Mouse (Mus musculus) liver, adult 2 months (tissue): Measurements from ENCODE around the gene Auts2. TPM values are rescaled to one million over a fixed set of nuclear protein-coding genes. Genes with fewer than 3 reads are reported as not detected.

Source experiments
- DNase-seq: peaks from one replicate; pipeline ENCODE4 v3.0.0-alpha.2; 2011; ENCODE audit warnings: low read depth, low spot score; ENCODE audit errors: extremely low read depth
- H3K27ac ChIP-seq: fragments of 200-500 bp; replicated peaks from 2 replicates; pipeline ENCODE4 v1.5.1; 2012; ENCODE audit warnings: low read depth, mild to moderate bottlenecking, control low read depth, inconsistent platforms, low read length; ENCODE audit not compliant: insufficient read depth
- H3K27me3 ChIP-seq: fragments of 200-500 bp; 2 replicates; pipeline ENCODE4 v1.6.1; 2012; ENCODE audit warnings: mild to moderate bottlenecking, moderate library complexity, low read length, inconsistent platforms; ENCODE audit not compliant: control insufficient read depth, insufficient read depth
- H3K36me3 ChIP-seq: fragments of 200-500 bp; 2 replicates; pipeline ENCODE4 v1.6.1; 2012; ENCODE audit warnings: low read length, inconsistent platforms; ENCODE audit not compliant: control insufficient read depth, insufficient read depth
- H3K4me1 ChIP-seq: fragments of 200-500 bp; 2 replicates; pipeline ENCODE4 v1.6.1; 2011; ENCODE audit warnings: low read length; ENCODE audit not compliant: control insufficient read depth, insufficient read depth
- H3K4me3 ChIP-seq: fragments of 200-500 bp; 2 replicates; pipeline ENCODE4 v1.5.1; 2011; ENCODE audit warnings: low read depth, mild to moderate bottlenecking, control low read depth, low read length, moderate library complexity; ENCODE audit not compliant: insufficient read depth
- H3K79me2 ChIP-seq: fragments of 200-500 bp; 2 replicates; pipeline ENCODE4 v1.6.1; 2012; ENCODE audit warnings: inconsistent platforms, mild to moderate bottlenecking, low read length, moderate library complexity; ENCODE audit not compliant: control insufficient read depth, insufficient read depth
- H3K9ac ChIP-seq: fragments of 200-500 bp; 2 replicates; pipeline ENCODE4 v1.6.1; 2012; ENCODE audit warnings: low read depth, mild to moderate bottlenecking, control low read depth, inconsistent platforms, low read length
- CTCF ChIP-seq: fragments of 200-500 bp; IDR thresholded peaks from 2 replicates; pipeline ENCODE4 v1.5.1; 2011; ENCODE audit warnings: low read depth, low read length, control low read depth
- POLR2A ChIP-seq: fragments of 200-500 bp; IDR thresholded peaks from 2 replicates; pipeline ENCODE4 v1.6.1; 2011; ENCODE audit warnings: low read length, control low read depth; ENCODE audit not compliant: insufficient read depth; ENCODE audit errors: extremely low read depth
- WGBS: fragments of 180-500 bp; shearing (Covaris S2); methylation state at CpG from one replicate; pipeline ENCODE4 v1.1.7; 2018; 5-methylcytosine and 5-hydroxymethylcytosine counted together
- polyA plus RNA-seq: library from polyadenylated mRNA; depleted of rRNA; stranded (reverse); fragments of >200 nt; gene quantifications from 2 replicates; pipeline ENCODE4 v1.2.3, GENCODE M21; 2012
- total RNA-seq: library from RNA; depleted of rRNA; stranded (reverse); fragments of >200 nt; gene quantifications from 2 replicates; pipeline ENCODE4 v1.2.3, GENCODE M21; 2014

The Auts2 gene
- total and polyA plus RNA-seq, 2 experiments = 0.37 to 0.51 TPM

- Histone ChIP-seq H3K27ac (no peak overlapping the region), H3K4me1 (no peaks in the 10 kb centered on the region), H3K36me3 (no peaks in the 10 kb centered on the region), H3K79me2 (no peaks in the 10 kb centered on the region), H3K4me3 (no peak overlapping the region), H3K9ac (no peak overlapping the region), H3K27me3 (peaks cover 3% of the 10 kb centered on the region; the same call in 1 of the 2 replicates)
- WGBS = 72% methylated on average over 2 of the region's 2 CpGs
- DNase-seq = no peak
- no peak for TF ChIP-seq POLR2A
Measured at GRCm38 (mm10) chr5:132408892-132409575, 134.1 kb downstream of the Auts2 start.

DNA sequence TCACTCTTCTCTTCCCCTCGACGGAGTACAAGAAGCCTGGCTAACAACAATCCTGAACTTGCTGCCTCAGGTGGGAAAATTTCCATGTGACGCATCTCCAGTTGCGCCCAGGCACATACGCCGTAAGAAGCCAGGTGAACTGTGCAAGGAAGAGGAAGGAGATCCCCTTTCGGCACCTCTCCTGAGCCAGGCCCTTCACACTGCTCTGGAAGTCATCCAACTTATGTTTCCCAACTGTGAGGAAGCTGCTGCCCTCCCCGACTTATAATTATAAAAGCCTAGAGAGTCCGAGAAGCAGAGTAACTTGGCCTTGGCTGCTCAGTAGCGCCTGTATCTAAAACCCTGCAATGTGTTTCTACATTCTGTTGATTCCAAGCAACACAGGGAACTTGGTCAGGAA, 142.6 kb downstream of the Auts2 start:
- no peak for DNase-seq

GRCm38 (mm10) chr5:132399486-132399885, 143.7 kb downstream of the Auts2 start:
- H3K4me1 ChIP-seq = no peaks in the 10 kb centered on the region
- DNase-seq = no peak
- H3K27me3 ChIP-seq = peaks cover 2% of the 10 kb centered on the region; the same call in 1 of the 2 replicates
- 75% methylated on average over 4 of the region's 4 CpGs for WGBS
- H3K4me3 ChIP-seq = no peak overlapping the region
- H3K79me2 ChIP-seq = no peaks in the 10 kb centered on the region
- no peak overlapping the region for H3K9ac ChIP-seq
- H3K36me3 ChIP-seq = no peaks in the 10 kb centered on the region
- TF ChIP-seq CTCF = no peak
- no peak for TF ChIP-seq POLR2A
- no peak overlapping the region for H3K27ac ChIP-seq

More for the DNA sequence above, 142.6 kb downstream of the Auts2 start:
- Histone ChIP-seq H3K27ac (no peak overlapping the region), H3K4me3 (no peak overlapping the region), H3K4me1 (no peaks in the 10 kb centered on the region), H3K36me3 (no peaks in the 10 kb centered on the region), H3K79me2 (no peaks in the 10 kb centered on the region), H3K27me3 (peaks cover 2% of the 10 kb centered on the region; the same call in 1 of the 2 replicates), H3K9ac (no peak overlapping the region)
- TF ChIP-seq POLR2A (no peak), CTCF (no peak)
- WGBS = 77% methylated on average over 10 of the region's 10 CpGs

GRCm38 (mm10) chr5:132395922-132396321, 147.2 kb downstream of the Auts2 start:
- H3K4me1 ChIP-seq = no peaks in the 10 kb centered on the region
- no peaks in the 10 kb centered on the region for H3K36me3 ChIP-seq
- no peak for TF ChIP-seq CTCF
- TF ChIP-seq POLR2A = no peak
- no peak overlapping the region for H3K27ac ChIP-seq
- no peak overlapping the region for H3K9ac ChIP-seq
- no peak overlapping the region for H3K4me3 ChIP-seq
- H3K79me2 ChIP-seq = no peaks in the 10 kb centered on the region
- WGBS = 80% methylated on average over 3 of the region's 3 CpGs
- DNase-seq = no peak
- H3K27me3 ChIP-seq = no peaks in the 10 kb centered on the region; the same call in 1 of the 2 replicates

DNA sequence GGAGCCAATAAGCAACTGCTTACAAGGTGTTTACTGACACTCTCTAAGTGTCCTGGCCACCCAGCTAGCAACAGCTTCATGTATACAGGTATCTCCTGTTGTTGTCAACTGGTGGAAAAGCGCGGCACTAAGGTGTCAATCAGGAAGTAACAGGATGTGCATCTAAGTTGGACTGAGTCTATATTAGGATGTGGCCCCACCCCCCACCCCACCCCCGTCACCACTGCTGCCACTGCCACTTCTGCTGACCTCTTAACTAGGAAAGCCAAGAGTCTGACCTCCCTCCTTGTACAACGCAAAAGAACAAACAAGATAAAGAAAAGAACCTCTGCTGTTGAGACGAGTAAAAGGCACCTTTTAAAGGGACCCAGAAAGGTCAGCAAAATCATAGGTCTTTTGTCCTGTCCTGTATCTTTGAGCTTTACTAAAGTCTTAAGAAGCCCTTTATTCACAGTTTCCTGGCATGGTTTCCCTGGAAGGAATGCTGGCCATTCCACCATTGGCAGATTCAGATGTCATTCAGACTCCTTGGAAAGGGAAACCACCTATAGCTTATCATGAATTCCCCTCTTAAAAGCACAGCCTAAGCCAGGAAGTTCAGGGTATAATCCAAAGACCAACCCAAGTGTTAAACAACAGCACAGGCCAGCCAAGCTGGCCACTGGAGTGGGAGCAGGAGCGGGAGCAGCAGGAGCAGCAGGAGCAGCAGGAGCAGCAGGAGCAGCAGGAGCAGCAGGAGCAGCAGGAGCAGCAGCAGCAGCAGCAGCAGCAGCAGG, 148.2 kb downstream of the Auts2 start:
- no peak overlapping the region for H3K9ac ChIP-seq
- H3K27me3 ChIP-seq = no peaks in the 10 kb centered on the region; the same call in 1 of the 2 replicates
- no peak for DNase-seq
- H3K27ac ChIP-seq = no peak overlapping the region
- 60% methylated on average over 6 of the region's 6 CpGs for WGBS
- no peaks in the 10 kb centered on the region for H3K79me2 ChIP-seq
- TF ChIP-seq CTCF (no peak), POLR2A (no peak)
- no peak overlapping the region for H3K4me3 ChIP-seq
- no peaks in the 10 kb centered on the region for H3K36me3 ChIP-seq
- no peaks in the 10 kb centered on the region for H3K4me1 ChIP-seq
